Mouse (Mus musculus) megakaryocyte, embryonic 14.5 days (primary cell): Measurements from ENCODE around the gene Cd79b. TPM values are rescaled to one million over a fixed set of nuclear protein-coding genes. Genes with fewer than 3 reads are reported as not detected.

Experiments
- H3K27me3 ChIP-seq: replicated peaks from 2 replicates; pipeline ENCODE3; 2012; ENCODE audit warnings: inconsistent platforms
- H3K36me3 ChIP-seq: replicated peaks from 2 replicates; pipeline ENCODE3; 2012; ENCODE audit warnings: low read length, inconsistent platforms, mixed read lengths
- H3K4me1 ChIP-seq: 2 replicates; pipeline ENCODE4 v1.6.1; 2012; ENCODE audit warnings: inconsistent platforms
- H3K4me3 ChIP-seq: replicated peaks from 2 replicates; pipeline ENCODE3; 2012; ENCODE audit warnings: moderate library complexity, mild to moderate bottlenecking, inconsistent platforms
- H3K9me3 ChIP-seq: 2 replicates; pipeline ENCODE4 v1.6.1; 2012; ENCODE audit warnings: inconsistent platforms
- FLI1 ChIP-seq: IDR thresholded peaks from 2 replicates; pipeline ENCODE4 v1.6.1; 2012; ENCODE audit warnings: low read length, inconsistent platforms, mixed read lengths
- GATA1 ChIP-seq: IDR thresholded peaks from 3 replicates; pipeline ENCODE4 v1.6.1; 2012; ENCODE audit warnings: mixed read lengths, low read length, inconsistent platforms, borderline replicate concordance
- polyA plus RNA-seq: library from polyadenylated mRNA; stranded (reverse); fragments of >175 nt; gene quantifications from 2 replicates; pipeline ENCODE4 v1.2.3, GENCODE M21; 2012; ENCODE audit warnings: low replicate concordance; ENCODE audit not compliant: insufficient read depth

The Cd79b gene
- polyA plus RNA-seq, 1 experiment, result 1.1 TPM

DNA sequence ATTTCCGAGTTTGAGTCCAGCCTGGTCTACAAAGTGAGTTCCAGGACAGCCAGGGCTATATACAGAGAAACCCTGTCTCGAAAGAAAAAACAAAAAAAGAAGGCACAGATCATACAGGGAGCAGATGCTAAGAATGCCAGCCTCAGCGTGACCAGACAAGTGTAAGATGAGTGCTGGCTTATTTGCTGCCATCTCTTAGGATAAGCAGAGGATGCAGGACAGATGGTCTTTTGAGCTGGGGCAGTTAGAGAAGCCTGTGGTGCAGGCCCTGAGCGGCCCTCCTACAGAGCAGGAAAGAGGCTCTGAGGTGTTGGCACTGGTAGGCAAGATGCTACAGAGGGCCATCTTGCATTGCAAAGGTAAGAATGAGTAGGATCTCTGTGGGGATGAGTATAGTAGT, 31.2 kb downstream of the Cd79b start:
- TF ChIP-seq GATA1 (no peak), FLI1 (no peak)
- peaks cover 53% of the 10 kb centered on the region for H3K27me3 ChIP-seq

DNA sequence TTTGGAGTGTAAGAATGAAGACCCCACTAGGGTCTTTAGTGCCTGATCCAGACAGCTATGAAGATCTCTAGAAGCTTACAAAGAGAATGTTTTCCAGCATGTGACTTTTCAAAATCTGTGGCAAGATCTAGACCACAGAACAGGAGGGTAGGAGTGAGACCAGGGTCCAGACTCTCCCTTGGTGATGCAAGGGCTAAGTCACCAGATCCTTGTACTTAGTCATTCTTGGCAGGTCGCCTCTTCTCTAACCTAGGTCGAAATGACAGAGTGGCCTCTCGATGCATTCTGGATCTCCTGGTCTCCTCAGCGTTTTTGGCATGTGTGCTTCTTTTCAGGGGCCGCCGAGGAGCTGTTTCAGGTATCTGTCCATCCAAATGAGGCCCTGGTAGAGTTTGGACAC, 32.1 kb downstream of the Cd79b start:
- H3K4me1 ChIP-seq, result peaks cover 17% of the 10 kb centered on the region
- TF ChIP-seq GATA1, result no peak
- TF ChIP-seq FLI1, result no peak
- H3K9me3 ChIP-seq, result no peaks in the 10 kb centered on the region
- H3K27me3 ChIP-seq, result peaks cover 50% of the 10 kb centered on the region
- no peaks in the 10 kb centered on the region for H3K36me3 ChIP-seq
- no peak overlapping the region for H3K4me3 ChIP-seq

More for the DNA sequence above, 31.2 kb downstream of the Cd79b start:
- Histone ChIP-seq H3K4me3 (no peak overlapping the region), H3K4me1 (peaks cover 9% of the 10 kb centered on the region; the same call in 1 of the 2 replicates), H3K36me3 (no peaks in the 10 kb centered on the region), H3K9me3 (no peaks in the 10 kb centered on the region)

DNA sequence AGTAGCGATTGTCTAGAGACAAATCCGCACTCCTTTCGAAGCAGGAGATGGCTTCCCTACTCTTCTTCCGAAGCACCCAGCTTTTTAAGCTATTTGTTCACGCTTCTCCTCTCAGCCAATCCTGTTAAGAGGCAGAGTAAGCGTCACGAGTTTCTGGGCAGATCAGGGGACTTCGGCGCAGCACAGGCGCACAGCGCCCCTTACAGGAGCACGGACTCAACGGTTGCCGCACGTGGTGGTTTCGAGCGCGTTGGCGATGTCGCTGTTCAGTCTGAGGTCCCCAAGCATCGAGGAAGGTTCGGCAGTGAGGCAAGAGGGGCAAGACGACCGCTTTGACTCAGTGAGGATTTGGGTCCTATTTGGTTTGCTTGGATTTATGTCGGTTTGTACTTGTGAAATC, 38.1 kb downstream of the Cd79b start, which contains the start of gene Tcam1:
TSS of gene Tcam1 (plus strand) at position 219 of the 400 bp plus-strand sequence.
- peaks cover 7% of the 10 kb centered on the region for H3K27me3 ChIP-seq
- H3K4me1 ChIP-seq, result peaks cover 47% of the 10 kb centered on the region
- no peaks in the 10 kb centered on the region for H3K9me3 ChIP-seq
- H3K36me3 ChIP-seq, result no peaks in the 10 kb centered on the region
- H3K4me3 ChIP-seq, result peak within 1 kb of the TSS; percentile 85
- TF ChIP-seq GATA1 (no peak), FLI1 (no peak)

DNA sequence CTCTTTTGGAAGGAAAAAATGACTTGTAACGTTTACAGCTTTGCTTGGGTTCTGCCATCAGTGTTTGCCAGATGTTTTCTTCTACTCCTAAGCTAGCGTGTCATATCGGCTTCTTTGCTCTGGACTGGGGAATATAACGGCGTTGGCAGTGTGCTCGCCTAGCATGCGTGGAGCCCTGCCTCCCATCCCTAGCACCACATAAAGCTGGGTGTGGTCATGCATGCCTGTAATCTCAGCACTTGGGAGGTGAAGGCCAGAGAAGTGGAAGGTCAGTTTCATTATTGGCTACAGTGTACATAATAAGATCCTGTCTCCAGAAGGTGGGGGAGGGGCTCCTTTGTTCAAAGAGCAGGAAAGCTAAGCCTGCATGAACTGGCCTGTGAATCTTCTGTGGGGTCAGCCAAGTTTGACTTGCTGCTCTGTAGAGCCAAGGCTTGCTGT, 39.6 kb downstream of the Cd79b start:
- H3K4me3 ChIP-seq, result no peak overlapping the region
- H3K36me3 ChIP-seq, result peaks cover 2% of the 10 kb centered on the region
- peaks cover 2% of the 10 kb centered on the region for H3K27me3 ChIP-seq
- TF ChIP-seq FLI1 (no peak), GATA1 (no peak)
- H3K9me3 ChIP-seq, result no peaks in the 10 kb centered on the region
- H3K4me1 ChIP-seq, result peaks cover 62% of the 10 kb centered on the region

DNA sequence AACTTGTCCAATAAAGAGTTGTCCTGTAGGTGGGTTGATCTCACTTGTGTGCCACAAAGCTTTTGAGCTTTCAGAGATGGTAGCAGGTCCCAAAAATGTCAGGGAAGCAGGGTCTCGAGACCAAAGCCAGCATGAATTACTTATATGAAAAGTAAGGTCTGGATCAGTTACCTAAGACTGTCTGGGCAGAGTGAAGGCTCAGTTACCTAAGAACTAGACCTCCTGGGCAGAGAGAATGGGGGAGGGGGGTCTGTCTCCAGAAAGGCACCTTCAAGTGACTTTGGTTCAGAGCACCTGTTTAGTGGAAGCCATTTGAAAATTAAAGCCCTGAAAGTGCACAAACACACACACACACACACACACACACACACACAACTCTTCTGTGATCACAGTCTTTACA, 40.2 kb downstream of the Cd79b start:
- no peaks in the 10 kb centered on the region for H3K9me3 ChIP-seq
- H3K4me3 ChIP-seq, result no peak overlapping the region
- TF ChIP-seq FLI1 (no peak), GATA1 (no peak)
- H3K4me1 ChIP-seq, result peaks cover 66% of the 10 kb centered on the region
- H3K27me3 ChIP-seq, result peaks cover 2% of the 10 kb centered on the region
- peaks cover 2% of the 10 kb centered on the region for H3K36me3 ChIP-seq

DNA sequence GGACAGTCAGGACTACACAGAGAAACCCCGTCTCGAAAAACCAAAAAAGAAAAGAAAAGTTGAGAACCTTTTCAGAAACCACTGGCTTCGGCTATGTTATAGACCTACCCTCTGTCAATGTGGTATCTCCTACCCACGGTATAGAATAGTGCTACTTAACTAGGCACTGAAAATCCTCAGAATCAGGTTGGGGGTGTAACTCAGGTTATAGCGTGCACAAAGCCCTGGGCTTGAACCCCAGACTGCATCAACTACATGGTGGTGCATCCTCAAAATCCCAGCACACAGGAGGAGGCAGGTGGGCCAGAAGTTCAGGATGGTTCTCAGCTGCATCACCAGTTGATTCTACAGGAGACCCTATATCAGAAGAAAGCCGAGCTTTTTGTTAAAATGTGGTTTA, 40.8 kb downstream of the Cd79b start:
- Histone ChIP-seq H3K4me1 (peaks cover 72% of the 10 kb centered on the region), H3K36me3 (peaks cover 7% of the 10 kb centered on the region), H3K27me3 (peaks cover 2% of the 10 kb centered on the region), H3K4me3 (peak overlapping the region; percentile 39), H3K9me3 (no peaks in the 10 kb centered on the region)
- no peak for TF ChIP-seq GATA1
- no peak for TF ChIP-seq FLI1

DNA sequence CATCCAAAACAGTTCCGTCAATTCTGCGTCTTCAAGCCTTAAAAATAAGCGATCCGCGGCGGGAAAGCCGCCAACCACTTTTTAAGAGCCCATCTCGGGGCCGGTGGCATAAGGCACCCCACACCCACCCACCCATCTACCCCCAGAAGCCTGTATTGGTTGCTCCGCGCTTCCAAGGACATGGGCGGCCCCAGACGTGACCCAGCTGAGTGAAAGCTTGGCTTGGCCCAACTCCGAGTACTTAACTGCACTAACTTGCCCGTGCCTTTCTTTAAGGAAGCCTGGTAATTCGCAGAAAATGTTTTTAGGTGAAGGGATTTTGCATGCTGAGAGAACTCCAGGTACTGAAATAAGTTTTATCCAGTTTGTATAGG, 41.3 kb downstream of the Cd79b start:
- Histone ChIP-seq H3K4me3 (peak overlapping the region; percentile 96), H3K9me3 (no peaks in the 10 kb centered on the region), H3K36me3 (peaks cover 12% of the 10 kb centered on the region), H3K27me3 (no peaks in the 10 kb centered on the region), H3K4me1 (peaks cover 77% of the 10 kb centered on the region)
- no peak for TF ChIP-seq GATA1
- TF ChIP-seq FLI1, result no peak

DNA sequence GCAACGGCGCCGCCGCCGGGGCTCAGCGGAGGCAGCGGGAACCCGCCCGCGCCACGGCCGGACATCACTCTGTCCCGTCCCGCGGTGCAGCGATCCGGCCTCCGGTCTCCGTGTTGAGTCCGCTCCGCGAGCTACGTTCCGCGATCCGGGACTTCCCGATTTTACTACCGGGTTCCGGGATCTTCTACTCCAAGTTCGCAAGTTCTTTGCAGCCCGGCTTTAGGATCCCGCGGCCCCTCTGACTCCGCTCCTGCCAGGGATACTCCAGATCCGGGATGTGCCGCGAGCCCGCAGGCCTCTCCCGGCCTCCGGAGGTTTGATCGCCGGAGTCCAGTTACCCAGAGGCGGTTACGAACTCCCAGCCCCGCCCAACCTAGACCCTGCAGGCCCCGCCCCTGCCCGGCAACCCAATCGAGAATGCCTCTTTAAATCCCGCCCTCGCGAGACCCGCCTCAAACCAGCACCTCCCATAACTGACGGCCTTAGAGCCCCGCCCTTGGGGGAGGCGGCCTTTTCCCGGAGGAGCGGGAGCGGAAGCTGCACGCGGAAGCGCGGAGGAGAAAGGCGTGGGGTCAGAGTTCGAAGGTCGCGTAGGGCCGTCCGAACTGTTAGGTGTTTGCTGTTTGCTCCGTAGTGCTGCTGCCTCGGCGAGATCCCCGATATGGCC, 41.8 kb downstream of the Cd79b start, which contains the start of gene Smarcd2:
TSS of gene Smarcd2 (minus strand) at position 329 of the 667 bp plus-strand sequence.
- peaks cover 17% of the 10 kb centered on the region for H3K36me3 ChIP-seq
- peaks cover 77% of the 10 kb centered on the region for H3K4me1 ChIP-seq
- no peaks in the 10 kb centered on the region for H3K9me3 ChIP-seq
- 0 out of 2 replicates have a peak, but pooled peaks have one; percentile 27 for TF ChIP-seq FLI1
- no peak for TF ChIP-seq GATA1
- H3K27me3 ChIP-seq, result no peaks in the 10 kb centered on the region
- H3K4me3 ChIP-seq, result peak within 1 kb of the TSS; percentile 96

DNA sequence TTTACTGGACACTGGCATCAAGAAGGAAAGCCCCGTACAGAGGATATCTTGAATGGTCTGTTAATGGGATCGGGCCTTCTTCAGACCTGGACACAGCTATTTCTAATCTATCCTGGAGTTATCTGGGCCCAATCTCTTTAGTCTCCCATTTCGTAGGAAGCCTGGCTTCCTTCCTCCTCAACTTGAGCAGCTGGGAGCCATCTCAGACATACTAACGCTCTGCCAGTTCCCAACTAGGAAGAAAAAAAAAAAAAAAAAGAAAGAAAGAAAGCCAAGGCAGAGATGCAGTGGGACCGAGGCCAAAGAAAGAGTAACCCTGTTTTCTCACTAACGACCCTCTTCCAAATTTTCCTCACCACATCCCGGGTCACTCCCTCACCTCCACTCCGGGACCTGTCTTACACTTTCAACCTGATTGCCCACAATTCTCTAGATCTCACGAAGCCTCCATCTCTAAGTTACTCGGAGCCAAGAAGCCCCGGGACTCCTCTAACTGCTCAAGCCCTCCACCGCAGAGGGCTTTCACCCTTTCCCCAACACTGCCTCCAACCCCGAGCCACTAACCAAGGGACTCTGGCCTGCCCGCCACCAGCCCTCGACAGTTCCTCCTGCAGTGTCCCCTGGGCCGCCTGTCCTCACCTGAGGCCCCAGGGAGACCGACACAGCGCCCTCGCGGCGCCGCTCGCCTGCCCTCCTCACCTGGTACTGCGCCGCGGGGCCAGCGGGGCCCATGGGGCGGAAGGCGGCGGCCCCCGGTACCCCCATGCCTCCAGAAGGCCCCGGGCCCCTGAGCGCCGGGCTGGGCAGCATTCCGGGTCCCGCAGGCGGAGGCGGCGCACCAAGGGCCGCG, 42.5 kb downstream of the Cd79b start:
- TF ChIP-seq GATA1, result no peak
- TF ChIP-seq FLI1, result no peak
- peaks cover 79% of the 10 kb centered on the region for H3K4me1 ChIP-seq
- H3K9me3 ChIP-seq, result no peaks in the 10 kb centered on the region
- H3K36me3 ChIP-seq, result peaks cover 25% of the 10 kb centered on the region
- H3K4me3 ChIP-seq, result peak overlapping the region; percentile 96
- H3K27me3 ChIP-seq, result no peaks in the 10 kb centered on the region
